ENCODE assay signal across 22 mouse cellular contexts in the genomic region with DNA sequence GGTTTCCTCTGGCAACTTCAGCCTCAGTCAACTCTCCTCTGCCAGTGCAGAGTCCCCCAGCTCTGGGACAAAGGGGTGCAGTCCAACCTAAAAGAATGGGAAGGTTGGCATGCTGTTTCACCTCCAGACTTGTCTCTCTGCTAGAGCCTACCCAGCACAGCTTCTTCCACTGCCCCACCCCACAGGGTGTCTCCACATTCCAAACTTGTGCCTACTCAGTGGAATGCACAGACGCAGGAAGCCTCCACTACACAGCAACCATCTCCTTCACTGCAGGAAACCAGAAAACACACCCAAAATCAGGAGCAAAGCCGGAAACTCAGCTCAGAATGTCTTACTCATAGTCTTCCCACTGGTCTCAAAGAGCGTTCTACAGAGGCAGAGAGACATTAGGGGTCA. TPM values are rescaled to one million over a fixed set of nuclear protein-coding genes. Genes with fewer than 3 reads are reported as not detected.
DNase-seq lines count a peak whose midpoint lies in the region; ATAC-seq lines count a peak whose summit lies in the region.
"Had no signal": no experiment of that assay in that cellular context is flagged by ENCODE, and none has a peak within 500 bp of the region (broad histone marks: within the 10 kb centered on the region; RNA-seq: fewer than 3 reads in every experiment).

No protein-coding gene starts in this region.

- H3K36me3 ChIP-seq in hindbrain, embryonic 12.5 days: no peaks in the 10 kb centered on the region
- H3K36me3 ChIP-seq in hindbrain, embryonic 10.5 days: no peaks in the 10 kb centered on the region
- H3K36me3 ChIP-seq in neural tube, embryonic 13.5 days: no peaks in the 10 kb centered on the region
- no peaks in the 10 kb centered on the region for H3K36me3 ChIP-seq in neural tube, embryonic 15.5 days
- H3K36me3 ChIP-seq in embryonic facial prominence, embryonic 15.5 days: no peaks in the 10 kb centered on the region

- H3K4me1 ChIP-seq in hindbrain, embryonic 12.5 days: peaks cover 6% of the 10 kb centered on the region
- H3K4me1 ChIP-seq in hindbrain, embryonic 10.5 days (replicated peaks): peaks cover 7% of the 10 kb centered on the region
- H3K4me1 ChIP-seq in neural tube, embryonic 13.5 days (replicated peaks): peaks cover 11% of the 10 kb centered on the region
- peaks cover 11% of the 10 kb centered on the region for H3K4me1 ChIP-seq in neural tube, embryonic 15.5 days
- H3K4me1 ChIP-seq in embryonic facial prominence, embryonic 15.5 days: no peaks in the 10 kb centered on the region
- H3K4me1 ChIP-seq: megakaryocyte, embryonic 14.5 days had no signal

- WGBS in hindbrain, embryonic 12.5 days: 80% methylated on average over 3 of the region's 3 CpGs
- WGBS in hindbrain, embryonic 10.5 days: 72% methylated on average over 3 of the region's 3 CpGs
- 74% methylated on average over 3 of the region's 3 CpGs for WGBS in neural tube, embryonic 13.5 days
- 80% methylated on average over 3 of the region's 3 CpGs for WGBS in neural tube, embryonic 15.5 days
- 62% methylated on average over 3 of the region's 3 CpGs for WGBS in embryonic facial prominence, embryonic 15.5 days

- DNase-seq in hindbrain, embryonic 10.5 days (ENCODE audit: low spot score): no peak
- DNase-seq in thymus, postnatal 4 days: no peak
- DNase-seq in layer of hippocampus, postnatal 14 days (ENCODE audit: low spot score in 2 of 2): no peak
- DNase-seq in gastrocnemius, adult 18-20 months (ENCODE audit: low spot score): no peak
- DNase-seq: adrenal gland, adult 2 months; cerebellum, adult 2 months; gastrocnemius, postnatal 10 days; kidney, adult 18-20 months; liver, postnatal 0 days; right cerebral cortex, postnatal 25 days; thymus, adult 2 months had no signal

- H3K27me3 ChIP-seq in hindbrain, embryonic 12.5 days: no peaks in the 10 kb centered on the region
- H3K27me3 ChIP-seq in hindbrain, embryonic 10.5 days (ENCODE audit: insufficient read depth, poor library complexity, severe bottlenecking): no peaks in the 10 kb centered on the region
- no peaks in the 10 kb centered on the region for H3K27me3 ChIP-seq in neural tube, embryonic 13.5 days
- no peaks in the 10 kb centered on the region for H3K27me3 ChIP-seq in neural tube, embryonic 15.5 days (replicated peaks)
- no peaks in the 10 kb centered on the region for H3K27me3 ChIP-seq in embryonic facial prominence, embryonic 15.5 days

- no peaks in the 10 kb centered on the region for H3K9me3 ChIP-seq in hindbrain, embryonic 12.5 days (replicated peaks)
- H3K9me3 ChIP-seq in hindbrain, embryonic 10.5 days: no peaks in the 10 kb centered on the region
- H3K9me3 ChIP-seq in neural tube, embryonic 13.5 days: no peaks in the 10 kb centered on the region
- H3K9me3 ChIP-seq in neural tube, embryonic 15.5 days (replicated peaks): no peaks in the 10 kb centered on the region
- H3K9me3 ChIP-seq in embryonic facial prominence, embryonic 15.5 days (replicated peaks): no peaks in the 10 kb centered on the region

- peak; percentile 46; the same call in 1 of the 2 replicates for ATAC-seq in hindbrain, embryonic 12.5 days (ENCODE audit: low FRiP score)
- 0 out of 2 replicates have a peak, but pooled peaks have one; percentile 19 for ATAC-seq in neural tube, embryonic 13.5 days (ENCODE audit: low read depth)
- ATAC-seq in neural tube, embryonic 15.5 days (ENCODE audit: low FRiP score): no peak
- peak; percentile 7; the same call in 1 of the 2 replicates for ATAC-seq in embryonic facial prominence, embryonic 15.5 days (ENCODE audit: insufficient number of reproducible peaks, low FRiP score, low TSS enrichment, low read depth)
- ATAC-seq: liver, postnatal 0 days had no signal

- no peak overlapping the region for H3K27ac ChIP-seq in hindbrain, embryonic 12.5 days
- no peak overlapping the region for H3K27ac ChIP-seq in hindbrain, embryonic 10.5 days
- no peak overlapping the region for H3K27ac ChIP-seq in neural tube, embryonic 13.5 days (replicated peaks)
- no peak overlapping the region for H3K27ac ChIP-seq in neural tube, embryonic 15.5 days (replicated peaks)
- H3K27ac ChIP-seq in embryonic facial prominence, embryonic 15.5 days (replicated peaks): no peak overlapping the region

- no peak overlapping the region for H3K9ac ChIP-seq in hindbrain, embryonic 12.5 days
- no peak overlapping the region for H3K9ac ChIP-seq in neural tube, embryonic 13.5 days
- H3K9ac ChIP-seq in neural tube, embryonic 15.5 days (replicated peaks): no peak overlapping the region
- no peak overlapping the region for H3K9ac ChIP-seq in embryonic facial prominence, embryonic 15.5 days
- H3K9ac ChIP-seq: liver, postnatal 0 days had no signal

- H3K4me3 ChIP-seq in hindbrain, embryonic 12.5 days: no peak overlapping the region
- no peak overlapping the region for H3K4me3 ChIP-seq in hindbrain, embryonic 10.5 days
- H3K4me3 ChIP-seq in neural tube, embryonic 13.5 days: no peak overlapping the region
- H3K4me3 ChIP-seq in neural tube, embryonic 15.5 days (replicated peaks): no peak overlapping the region
- H3K4me3 ChIP-seq in embryonic facial prominence, embryonic 15.5 days (replicated peaks): no peak overlapping the region
- H3K4me3 ChIP-seq: megakaryocyte, embryonic 14.5 days had no signal

- H3K4me2 ChIP-seq in hindbrain, embryonic 12.5 days (replicated peaks): no peak overlapping the region
- H3K4me2 ChIP-seq in neural tube, embryonic 13.5 days: no peak overlapping the region
- no peak overlapping the region for H3K4me2 ChIP-seq in neural tube, embryonic 15.5 days
- H3K4me2 ChIP-seq in embryonic facial prominence, embryonic 15.5 days (replicated peaks): no peak overlapping the region

RNA-seq across cellular contexts. Expression of a gene that starts 10.6 kb away (rescaled TPM):
- polyA plus RNA-seq in hindbrain, embryonic 12.5 days (2016; fragmentation: Nextera tagmentation; extraction: Ambion mirVana): not detected in 2 replicates
- polyA plus RNA-seq in hindbrain, embryonic 10.5 days (2016; fragmentation: Nextera tagmentation; extraction: Ambion mirVana): not detected in 2 replicates
- polyA plus RNA-seq in neural tube, embryonic 13.5 days (2015; fragmentation: Nextera tagmentation; extraction: Ambion mirVana): 0.41 TPM in 1 of 2 replicates, not detected in the other
- not detected in 2 replicates for polyA plus RNA-seq in neural tube, embryonic 15.5 days (2015; fragmentation: Nextera tagmentation; extraction: Ambion mirVana)
- polyA plus RNA-seq in embryonic facial prominence, embryonic 15.5 days (2015; fragmentation: Nextera tagmentation; extraction: Ambion mirVana): 0.98 and 1.2 TPM in 2 replicates
- not detected for total RNA-seq in layer of hippocampus, postnatal 14 days (2021)
- under 1 TPM in 1 of 2 experiments, not detected in 1; 0.32 TPM for total RNA-seq in gastrocnemius, adult 18-20 months (2021)
- total RNA-seq: adrenal gland, adult 2 months; heart, postnatal 25 days; layer of hippocampus, adult 18-20 months; left cerebral cortex, adult 8-10 months; monocyte, adult 5-6 weeks had no signal
- polyA plus RNA-seq: adrenal gland, adult 2 months; brain, embryonic 14.5 days; cerebellum, adult 2 months; limb, embryonic 14.5 days; liver, postnatal 0 days; thymus, adult 2 months had no signal
